Mouse (Mus musculus) thymus, postnatal 14 days (tissue): Measurements from ENCODE around the gene Tmbim1.

Experiments used
- DNase-seq: peaks from one replicate; pipeline ENCODE4 v3.0.0; 2021

The Tmbim1 gene

DNA sequence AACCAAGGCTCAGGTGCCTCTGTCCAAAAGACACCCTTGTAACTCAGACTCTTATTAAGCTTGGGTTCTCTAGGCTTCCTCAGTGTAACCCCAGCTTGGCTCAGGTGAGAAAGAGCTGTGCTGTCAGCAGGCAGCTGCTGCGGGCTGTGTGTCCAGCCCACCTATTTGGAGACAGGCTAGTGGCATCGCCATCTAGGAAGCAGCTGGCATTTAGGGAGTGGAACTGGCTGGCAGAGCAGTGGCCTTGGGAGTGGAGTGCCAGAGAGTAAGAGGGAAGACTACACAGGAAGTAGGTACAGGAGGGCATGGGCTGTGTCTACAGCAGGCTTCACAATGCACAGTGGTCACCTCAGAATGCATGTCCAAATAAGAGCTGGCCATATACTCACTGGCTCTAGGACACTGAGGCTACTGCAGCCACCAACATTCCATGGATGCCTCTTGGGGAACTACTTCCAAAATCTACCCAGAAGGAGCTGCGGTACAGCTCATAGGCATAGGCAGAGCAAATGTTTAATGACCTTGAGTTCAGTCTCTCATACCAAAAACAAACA lies 11.3 kb downstream of the Tmbim1 start:
- DNase-seq = no peak

GRCm38 (mm10) chr1:74293306-74293960 lies 12.0 kb downstream of the Tmbim1 start:
- no peak for DNase-seq

DNA sequence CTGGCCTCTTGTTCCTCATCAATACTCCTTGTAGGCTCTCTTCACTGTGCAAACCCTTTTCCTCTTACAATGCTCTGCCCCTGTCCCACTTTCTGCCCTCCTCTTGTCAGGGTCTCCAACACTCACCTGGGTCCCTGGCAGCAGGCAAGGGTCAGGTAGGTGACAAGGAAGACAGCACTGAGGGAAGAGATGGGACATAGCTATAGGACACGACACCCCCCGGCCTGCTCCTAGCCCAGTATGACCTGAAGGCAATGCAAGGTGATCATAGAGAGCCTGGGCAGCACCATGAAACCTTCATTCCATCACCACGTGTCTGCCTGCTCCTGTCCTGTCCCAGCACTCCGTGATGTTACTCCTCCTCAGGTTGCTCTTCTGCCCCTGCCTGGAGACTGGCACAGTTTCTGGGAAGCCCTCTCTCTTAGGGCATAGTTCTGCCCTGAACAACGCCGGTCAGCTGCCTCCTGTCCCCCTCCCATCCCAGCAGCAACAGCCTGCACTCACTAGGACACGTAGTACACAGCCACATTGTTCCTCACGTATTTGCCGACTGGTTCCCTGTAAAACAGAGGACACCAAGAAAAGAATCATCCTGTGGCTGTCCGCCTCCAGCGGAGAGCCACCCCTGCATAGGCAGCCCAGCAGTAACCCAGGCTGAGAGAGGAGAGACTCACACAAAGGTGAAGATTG lies 12.9 kb downstream of the Tmbim1 start:
- DNase-seq = no peak

DNA sequence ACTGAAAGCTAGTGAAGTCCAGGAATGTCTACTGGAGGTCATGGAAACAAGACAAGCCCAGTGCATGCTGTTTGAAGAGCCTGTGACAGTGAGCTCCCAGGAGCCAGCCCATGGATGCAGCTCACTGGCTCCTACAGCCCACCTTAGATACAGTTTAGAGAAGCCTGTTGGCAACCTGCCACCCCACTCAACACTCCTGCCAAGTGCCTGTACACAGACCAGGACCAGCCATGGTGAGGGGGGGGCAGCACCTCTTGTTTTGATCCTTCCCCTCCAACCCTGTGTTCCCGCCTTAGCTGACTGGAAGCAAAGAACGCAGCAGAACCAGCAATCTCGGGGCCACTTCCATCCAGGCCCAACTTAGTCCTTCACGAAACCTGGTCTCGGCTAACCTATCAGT lies 15.3 kb downstream of the Tmbim1 start:
- DNase-seq = no peak

DNA sequence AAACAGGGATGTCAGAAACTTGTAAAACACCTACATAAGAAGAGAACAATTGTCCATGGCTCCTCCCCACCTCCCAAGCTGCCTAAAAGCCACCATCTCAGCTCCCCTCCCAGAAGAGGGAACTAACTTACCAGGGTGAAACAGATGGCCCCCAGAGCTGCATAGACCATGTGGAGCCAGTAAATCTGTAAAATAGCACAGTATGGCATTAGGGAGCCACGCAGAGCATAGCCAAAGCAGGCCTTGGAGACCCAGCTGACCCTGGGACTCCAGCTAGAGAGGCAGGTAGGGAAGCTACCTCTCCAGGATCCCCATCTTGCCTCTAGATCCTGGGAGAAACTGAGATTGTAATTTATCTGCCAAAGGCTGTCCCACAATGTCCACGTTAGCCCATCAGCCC lies 15.7 kb downstream of the Tmbim1 start:
- no peak for DNase-seq

GRCm38 (mm10) chr1:74289248-74289647 lies 16.2 kb downstream of the Tmbim1 start:
- no peak for DNase-seq

DNA sequence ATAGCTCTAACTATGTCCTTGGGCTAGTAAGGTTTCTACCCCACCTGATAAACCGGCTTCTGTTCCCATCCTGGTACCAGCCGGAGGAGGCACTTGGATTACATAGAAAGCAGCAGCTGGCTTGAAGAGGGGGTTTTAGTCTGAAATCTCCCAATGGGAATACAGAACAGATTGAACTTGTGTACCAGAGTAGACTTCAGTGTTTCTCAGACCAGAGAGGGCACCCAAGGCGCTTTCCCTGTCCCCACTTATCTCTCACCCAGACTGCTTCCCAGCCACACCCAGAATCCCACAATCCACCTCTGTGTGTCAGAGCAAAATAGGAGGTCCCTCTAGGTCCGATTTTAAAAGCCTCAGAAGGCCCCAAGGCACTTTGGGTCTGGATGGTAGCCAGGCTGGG lies 17.1 kb downstream of the Tmbim1 start:
- DNase-seq = no peak

DNA sequence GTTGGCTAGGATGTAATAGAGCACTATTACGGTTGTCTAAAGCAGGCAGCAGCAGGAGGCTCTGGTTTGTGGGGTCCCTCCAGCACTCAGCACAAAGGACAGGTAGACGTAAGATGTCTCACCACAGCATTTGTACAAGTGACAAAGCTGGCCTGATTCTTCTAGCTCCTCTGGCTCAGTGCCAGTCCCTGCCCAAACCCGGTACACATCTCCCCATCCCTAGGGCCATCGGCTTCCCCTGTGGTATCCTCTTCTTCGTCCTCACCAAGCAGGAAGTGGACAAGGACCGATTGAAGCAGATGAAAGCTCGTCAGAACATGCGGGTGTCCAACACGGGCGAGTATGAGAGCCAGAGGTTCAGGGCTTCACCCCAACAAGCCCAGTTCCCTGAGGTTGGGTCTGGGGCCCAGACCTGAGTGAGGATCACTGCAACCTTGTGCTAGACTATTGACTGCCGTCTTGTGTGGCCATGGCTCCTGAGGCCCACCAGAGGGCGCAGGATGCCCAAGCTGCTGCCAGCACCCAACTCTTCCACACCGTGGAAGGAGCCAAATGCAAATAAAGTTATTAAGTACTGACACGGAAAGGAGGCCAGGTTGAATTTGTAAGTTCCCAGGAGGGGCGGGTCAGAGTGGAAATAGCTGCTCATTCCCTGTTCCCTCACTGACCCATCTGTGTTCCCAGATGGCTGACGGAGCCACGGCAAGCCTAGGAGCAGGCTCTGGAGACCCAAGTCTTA lies 18.4 kb downstream of the Tmbim1 start:
- DNase-seq = peak; percentile 25

GRCm38 (mm10) chr1:74285212-74286010 lies 20.0 kb downstream of the Tmbim1 start:
- peak; percentile 21 for DNase-seq

DNA sequence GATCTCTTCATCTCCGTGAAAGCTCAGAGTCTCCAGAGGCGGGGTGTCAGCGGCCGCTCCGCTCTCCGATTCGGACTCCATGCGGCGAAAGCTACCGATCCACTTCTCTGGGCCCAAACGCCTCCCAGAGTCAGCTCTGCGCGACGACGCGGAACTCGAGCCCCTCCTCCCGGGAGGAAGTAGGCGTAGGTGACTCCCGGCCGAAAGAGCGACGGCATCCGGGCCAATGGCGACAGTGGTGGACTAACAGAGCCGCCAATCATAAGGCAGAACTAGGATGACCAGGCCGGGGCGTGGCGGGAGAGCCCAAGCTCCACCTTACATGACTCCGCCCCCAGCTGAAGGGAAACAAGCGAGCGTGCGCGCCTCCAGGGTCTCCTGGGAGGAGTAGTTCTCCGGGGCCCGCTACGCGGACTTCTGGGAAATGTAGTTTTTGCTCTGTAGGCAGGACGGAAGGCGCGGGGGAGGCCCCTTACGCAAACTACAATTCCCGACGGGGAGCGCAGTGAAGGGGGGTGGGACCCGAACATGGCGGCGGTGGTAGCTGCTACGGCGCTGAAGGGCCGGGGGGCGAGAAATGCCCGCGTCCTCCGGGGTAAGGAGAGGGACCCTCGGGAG lies 20.8 kb downstream of the Tmbim1 start, which contains the start of the genes Aamp and Pnkd:
Aamp (minus strand) TSS at position 196 of the 618 bp plus-strand sequence.
Pnkd (plus strand) TSS at position 388 of the 618 bp plus-strand sequence.
- peak; percentile 100 for DNase-seq

DNA sequence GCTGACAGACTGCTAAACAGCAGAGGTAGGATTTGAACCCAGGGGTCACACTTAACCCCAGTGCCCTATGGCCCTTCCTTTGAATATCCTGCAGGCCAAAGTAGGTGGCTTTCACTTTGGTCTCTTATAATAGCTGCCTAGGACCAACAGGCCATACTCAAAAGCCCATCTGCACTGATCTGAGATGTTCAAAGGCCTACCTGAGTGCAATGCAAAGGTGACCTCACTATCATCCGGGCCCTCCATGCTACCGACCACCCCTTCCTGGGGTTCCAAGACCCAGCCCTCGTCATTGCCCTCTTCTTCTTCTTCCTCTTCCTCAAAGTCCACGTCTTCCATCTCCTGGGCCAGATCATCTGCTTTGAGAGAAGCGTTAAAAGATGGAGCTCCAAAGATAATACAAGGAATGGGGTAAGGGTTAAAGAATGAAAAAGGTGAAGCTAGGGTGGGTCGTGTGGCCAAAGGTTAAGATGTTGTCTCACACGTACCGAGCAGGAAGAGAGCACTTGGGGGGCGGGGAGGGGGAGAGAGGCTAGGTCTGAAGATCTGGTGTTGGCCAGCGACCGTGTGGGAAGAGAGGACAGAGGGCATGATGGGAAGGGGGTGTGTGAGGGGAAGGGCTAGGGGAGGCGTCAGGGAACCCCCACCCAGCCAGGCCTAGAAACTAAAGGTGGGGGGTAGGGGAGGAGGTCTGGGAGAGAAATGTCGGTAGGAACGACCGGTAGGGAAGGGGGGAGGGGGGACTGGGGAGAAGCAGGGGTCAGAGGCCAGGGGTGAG lies 21.5 kb downstream of the Tmbim1 start:
- DNase-seq = peak; percentile 71

DNA sequence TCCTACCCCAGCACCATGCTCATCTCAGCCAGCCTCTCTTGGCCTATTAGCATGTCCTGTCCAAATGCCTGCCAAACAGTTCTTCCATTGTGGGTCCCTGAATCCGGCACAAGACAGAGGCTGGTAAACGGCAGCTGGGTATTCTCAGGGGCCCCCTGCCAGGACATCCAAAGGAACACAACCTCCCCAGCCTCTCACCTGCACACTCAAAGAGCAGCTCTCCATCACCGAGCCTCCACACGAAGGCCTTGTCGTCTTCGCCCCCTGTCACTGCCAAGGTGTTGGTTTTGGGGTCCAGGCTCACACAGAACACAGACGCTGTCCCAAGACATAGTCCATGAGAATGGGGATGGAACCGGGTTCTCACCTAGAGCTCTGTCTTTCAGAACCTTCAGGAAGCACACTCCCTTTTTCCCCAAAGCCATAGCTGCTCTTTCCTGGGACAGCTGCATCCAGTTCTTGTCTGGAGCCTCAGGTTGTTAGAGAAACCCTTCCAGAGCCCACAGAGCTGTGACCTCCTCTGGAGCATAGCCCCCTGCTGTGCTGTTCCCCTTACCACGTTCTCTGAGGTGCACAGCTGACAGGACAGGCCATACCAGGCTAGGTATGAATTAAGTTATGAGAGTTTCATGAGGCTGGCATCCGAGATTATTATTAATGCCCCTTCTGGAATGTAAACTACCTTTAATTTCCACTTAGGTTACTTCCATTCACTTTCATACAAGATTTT lies 22.4 kb downstream of the Tmbim1 start:
- no peak for DNase-seq

- no peak for DNase-seq
These were observed 23.5 kb downstream of the Tmbim1 start for GRCm38 (mm10) chr1:74281886-74282285.

DNA sequence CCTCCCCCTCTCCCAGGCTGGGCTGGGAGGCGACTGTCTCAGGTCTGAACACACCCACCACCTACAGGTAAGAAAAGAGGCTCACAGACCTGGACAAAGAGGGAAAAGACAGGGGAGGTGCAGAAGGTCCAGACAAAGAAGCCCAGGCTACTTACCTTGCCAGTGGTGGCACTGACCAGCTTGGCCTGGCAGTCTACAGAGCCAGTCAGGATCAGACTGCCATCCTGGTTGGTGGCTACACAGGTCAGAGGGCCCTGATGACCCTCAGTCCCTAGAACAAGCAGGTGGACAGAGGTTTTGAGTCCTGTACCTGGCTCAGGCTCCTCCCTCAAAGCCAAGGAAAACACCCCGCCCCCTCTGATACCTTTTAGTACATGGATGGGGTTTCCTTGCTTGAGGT lies 24.1 kb downstream of the Tmbim1 start:
- DNase-seq = no peak

GRCm38 (mm10) chr1:74280591-74281325 lies 24.7 kb downstream of the Tmbim1 start:
- no peak for DNase-seq

DNA sequence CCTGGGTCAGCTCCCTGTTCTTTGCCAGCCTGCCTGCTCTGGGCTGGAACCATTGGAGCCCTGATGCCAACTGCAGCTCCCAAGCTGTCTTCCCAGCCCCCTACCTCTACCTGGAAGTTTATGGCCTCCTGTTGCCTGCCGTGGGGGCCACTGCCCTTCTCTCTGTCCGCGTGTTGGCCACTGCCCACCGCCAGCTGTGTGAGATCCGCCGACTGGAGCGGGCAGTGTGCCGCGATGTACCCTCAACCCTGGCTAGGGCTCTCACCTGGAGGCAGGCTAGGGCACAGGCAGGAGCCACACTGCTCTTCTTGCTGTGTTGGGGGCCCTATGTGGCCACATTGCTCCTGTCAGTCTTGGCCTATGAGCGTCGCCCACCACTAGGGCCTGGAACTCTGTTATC lies 26.4 kb downstream of the Tmbim1 start:
- DNase-seq = no peak

GRCm38 (mm10) chr1:74278538-74278937 lies 26.9 kb downstream of the Tmbim1 start, which contains the start of gene Gpbar1:
TSS of gene Gpbar1 (plus strand) at chr1:74278550.
- DNase-seq = no peak

GRCm38 (mm10) chr1:74277883-74278537 lies 27.4 kb downstream of the Tmbim1 start:
- no peak for DNase-seq

- DNase-seq = no peak
These were observed 28.4 kb downstream of the Tmbim1 start for GRCm38 (mm10) chr1:74277041-74277440.
